ENCODE assay signal across 30 mouse cellular contexts in genomic region chr4:106792276-106792675, GRCm38 (mm10). TPM values are rescaled to one million over a fixed set of nuclear protein-coding genes. Genes with fewer than 3 reads are reported as not detected.
DNase-seq lines count a peak whose midpoint lies in the region; ATAC-seq and TF ChIP-seq lines count a peak whose summit lies in the region.
"Had no signal": no experiment of that assay in that cellular context is flagged by ENCODE, and none has a peak within 500 bp of the region (broad histone marks: within the 10 kb centered on the region; RNA-seq: fewer than 3 reads in every experiment).

No protein-coding gene starts in this region.

- H3K4me2 ChIP-seq in stomach, embryonic 15.5 days = no peak overlapping the region
- no peak overlapping the region for H3K4me2 ChIP-seq in stomach, postnatal 0 days (replicated peaks; ENCODE audit: low read depth)
- no peak overlapping the region for H3K4me2 ChIP-seq in intestine, embryonic 14.5 days (ENCODE audit: low read length)
- H3K4me2 ChIP-seq in liver, embryonic 13.5 days = peak overlapping the region; percentile 59
- H3K4me2 ChIP-seq: embryonic facial prominence, embryonic 13.5 days; heart, embryonic 15.5 days; hindbrain, embryonic 13.5 days; kidney, embryonic 15.5 days; limb, embryonic 12.5 days; lung, embryonic 14.5 days; midbrain, embryonic 13.5 days; neural tube, embryonic 15.5 days had no signal

- no peak for DNase-seq in stomach, postnatal 0 days (ENCODE audit: low spot score)
- no peak for DNase-seq in intestine, embryonic 14.5 days (ENCODE audit: low spot score)
- DNase-seq in liver, embryonic 13.5 days = peak; percentile 68
- DNase-seq in left cerebral cortex, adult 18-20 months (ENCODE audit: low spot score in 2 of 2) = no peak
- DNase-seq in left cerebral cortex, adult 11 months (ENCODE audit: low spot score) = no peak
- no peak for DNase-seq in right cerebral cortex, postnatal 10 days (ENCODE audit: low spot score in 2 of 2)
- DNase-seq: adrenal gland, adult 2 months; cerebellum, adult 11 months; cerebellum, postnatal 10 days; gastrocnemius, adult 2 months; heart, adult 11 months; kidney, postnatal 4 days; layer of hippocampus, adult 9-11 months; lung, embryonic 14.5 days; lung, postnatal 4 days; right cerebral cortex, postnatal 25 days; thymus, postnatal 36 days had no signal

- TF ChIP-seq POLR2A in small intestine, adult 2 months (IDR thresholded peaks at IDR 0.05; ENCODE audit: low read depth, low read length) = no peak

- H3K27ac ChIP-seq in stomach, embryonic 15.5 days = no peak overlapping the region
- no peak overlapping the region for H3K27ac ChIP-seq in stomach, postnatal 0 days (replicated peaks)
- H3K27ac ChIP-seq in intestine, embryonic 14.5 days (ENCODE audit: low read depth) = no peak overlapping the region
- H3K27ac ChIP-seq in liver, embryonic 13.5 days = peak overlapping the region; percentile 76
- peak overlapping the region; percentile 91 for H3K27ac ChIP-seq in small intestine, adult 2 months (ENCODE audit: insufficient read depth, low read depth, low read length)
- H3K27ac ChIP-seq: embryonic facial prominence, embryonic 13.5 days; gastrocnemius, adult 2 months; heart, embryonic 15.5 days; hindbrain, embryonic 13.5 days; kidney, embryonic 15.5 days; limb, embryonic 12.5 days; midbrain, embryonic 13.5 days; neural tube, embryonic 15.5 days had no signal

- no peak overlapping the region for H3K4me3 ChIP-seq in stomach, embryonic 15.5 days (replicated peaks)
- no peak overlapping the region for H3K4me3 ChIP-seq in stomach, postnatal 0 days (ENCODE audit: low read depth, low read length)
- H3K4me3 ChIP-seq in intestine, embryonic 14.5 days (ENCODE audit: low read depth, low read length) = no peak overlapping the region
- 0 out of 2 replicates have a peak overlapping the region, but pooled peaks have one; percentile 10 for H3K4me3 ChIP-seq in liver, embryonic 13.5 days (replicated peaks)
- no peak overlapping the region for H3K4me3 ChIP-seq in small intestine, adult 2 months (ENCODE audit: low read depth, low read length)
- H3K4me3 ChIP-seq: embryonic facial prominence, embryonic 13.5 days; forebrain, embryonic 10.5 days; gastrocnemius, adult 2 months; heart, embryonic 15.5 days; hindbrain, embryonic 13.5 days; kidney, embryonic 15.5 days; limb, embryonic 12.5 days; midbrain, embryonic 13.5 days; myocyte; neural tube, embryonic 15.5 days had no signal

- H3K9me3 ChIP-seq in stomach, embryonic 15.5 days = no peaks in the 10 kb centered on the region
- H3K9me3 ChIP-seq in stomach, postnatal 0 days (ENCODE audit: control insufficient read depth, low read length) = no peaks in the 10 kb centered on the region
- H3K9me3 ChIP-seq in intestine, embryonic 14.5 days (ENCODE audit: control insufficient read depth, low read length) = no peaks in the 10 kb centered on the region
- H3K9me3 ChIP-seq in liver, embryonic 13.5 days (replicated peaks) = no peaks in the 10 kb centered on the region
- H3K9me3 ChIP-seq: embryonic facial prominence, embryonic 13.5 days; forebrain, embryonic 10.5 days; heart, embryonic 15.5 days; hindbrain, embryonic 13.5 days; kidney, embryonic 15.5 days; limb, embryonic 12.5 days; midbrain, embryonic 13.5 days; neural tube, embryonic 15.5 days had no signal

- no peak for TF ChIP-seq EP300 in stomach, postnatal 0 days (optimal IDR thresholded peaks at IDR 0.05)

- H3K27me3 ChIP-seq in stomach, embryonic 15.5 days (replicated peaks) = no peaks in the 10 kb centered on the region
- no peaks in the 10 kb centered on the region for H3K27me3 ChIP-seq in stomach, postnatal 0 days (ENCODE audit: control insufficient read depth, insufficient read depth, low read length)
- H3K27me3 ChIP-seq in intestine, embryonic 14.5 days (replicated peaks; ENCODE audit: control insufficient read depth, insufficient read depth, low read length) = no peaks in the 10 kb centered on the region
- H3K27me3 ChIP-seq in liver, embryonic 13.5 days = no peaks in the 10 kb centered on the region
- H3K27me3 ChIP-seq in small intestine, adult 2 months (ENCODE audit: control insufficient read depth, insufficient read depth, low read length) = no peaks in the 10 kb centered on the region
- H3K27me3 ChIP-seq: embryonic facial prominence, embryonic 13.5 days; heart, embryonic 15.5 days; hindbrain, embryonic 13.5 days; kidney, embryonic 15.5 days; limb, embryonic 12.5 days; midbrain, embryonic 13.5 days; neural tube, embryonic 15.5 days had no signal

- H3K4me1 ChIP-seq in stomach, embryonic 15.5 days = peaks cover 14% of the 10 kb centered on the region
- no peaks in the 10 kb centered on the region for H3K4me1 ChIP-seq in stomach, postnatal 0 days (replicated peaks; ENCODE audit: control insufficient read depth, insufficient read depth)
- peaks cover 8% of the 10 kb centered on the region for H3K4me1 ChIP-seq in intestine, embryonic 14.5 days (replicated peaks; ENCODE audit: control insufficient read depth, insufficient read depth, low read length)
- peaks cover 83% of the 10 kb centered on the region for H3K4me1 ChIP-seq in liver, embryonic 13.5 days (replicated peaks)
- peaks cover 29% of the 10 kb centered on the region for H3K4me1 ChIP-seq in small intestine, adult 2 months (ENCODE audit: control insufficient read depth, insufficient read depth, insufficient read length, low read length)

- H3K9ac ChIP-seq in stomach, embryonic 15.5 days = no peak overlapping the region
- no peak overlapping the region for H3K9ac ChIP-seq in stomach, postnatal 0 days (ENCODE audit: low read length)
- no peak overlapping the region for H3K9ac ChIP-seq in intestine, embryonic 14.5 days (ENCODE audit: low read length)
- peak overlapping the region; percentile 55 for H3K9ac ChIP-seq in liver, embryonic 13.5 days
- H3K9ac ChIP-seq: embryonic facial prominence, embryonic 13.5 days; heart, embryonic 15.5 days; hindbrain, embryonic 13.5 days; kidney, embryonic 15.5 days; limb, embryonic 12.5 days; lung, embryonic 14.5 days; midbrain, embryonic 13.5 days; neural tube, embryonic 15.5 days had no signal

- peak; percentile 83 for ATAC-seq in stomach, embryonic 15.5 days (ENCODE audit: insufficient read depth, low FRiP score, low read depth)
- ATAC-seq in stomach, postnatal 0 days (ENCODE audit: low FRiP score, low TSS enrichment) = no peak
- ATAC-seq in intestine, embryonic 14.5 days (replicated peaks; ENCODE audit: low FRiP score, low TSS enrichment, low read depth) = 0 out of 2 replicates have a peak, but pooled peaks have one; percentile 28
- ATAC-seq in liver, embryonic 13.5 days (ENCODE audit: low read depth) = peak; percentile 97
- ATAC-seq: inflammation-experienced regulatory T-cells, adult 6 months; midbrain, embryonic 13.5 days had no signal

- no peaks in the 10 kb centered on the region for H3K36me3 ChIP-seq in stomach, embryonic 15.5 days
- H3K36me3 ChIP-seq in stomach, postnatal 0 days (ENCODE audit: control insufficient read depth, insufficient read depth, low read length) = no peaks in the 10 kb centered on the region
- H3K36me3 ChIP-seq in intestine, embryonic 14.5 days (ENCODE audit: control insufficient read depth, insufficient read depth, low read length) = no peaks in the 10 kb centered on the region
- H3K36me3 ChIP-seq in liver, embryonic 13.5 days = no peaks in the 10 kb centered on the region
- peaks cover 8% of the 10 kb centered on the region for H3K36me3 ChIP-seq in small intestine, adult 2 months (ENCODE audit: control insufficient read depth, insufficient read depth, low read length)
- H3K36me3 ChIP-seq: embryonic facial prominence, embryonic 13.5 days; forebrain, embryonic 10.5 days; heart, embryonic 15.5 days; hindbrain, embryonic 13.5 days; kidney, embryonic 15.5 days; limb, embryonic 12.5 days; midbrain, embryonic 13.5 days; neural tube, embryonic 15.5 days had no signal

- no peak for TF ChIP-seq CTCF in stomach, postnatal 0 days (IDR thresholded peaks at IDR 0.05; ENCODE audit: low read depth)
- TF ChIP-seq CTCF in small intestine, adult 2 months (IDR thresholded peaks at IDR 0.05; ENCODE audit: extremely low read depth, insufficient read length, insufficient replicate concordance, low read depth, low read length) = no peak

RNA-seq across cellular contexts. Expression of gene Acot11, which starts 12.5 kb away (rescaled TPM):
- 6.2 and 6.9 TPM in 2 replicates for polyA plus RNA-seq in stomach, embryonic 15.5 days (2015; fragmentation: Nextera tagmentation; extraction: Ambion mirVana)
- 2.8 and 3.1 TPM in 2 replicates for polyA plus RNA-seq in stomach, postnatal 0 days (2015; fragmentation: Nextera tagmentation; extraction: Ambion mirVana)
- polyA plus RNA-seq in intestine, embryonic 14.5 days (2014; fragmentation: Nextera tagmentation; extraction: Ambion mirVana) = 5.9 and 7.3 TPM in 2 replicates
- polyA plus RNA-seq in liver, embryonic 13.5 days (2015; fragmentation: Nextera tagmentation; extraction: Ambion mirVana) = 5.0 TPM in 2 replicates
- 24.9 and 32.1 TPM in 2 replicates for polyA plus RNA-seq in small intestine, adult 2 months (2012; rRNA removed)
- total RNA-seq in left cerebral cortex, adult 18-20 months (2021) = 10 to 100 TPM; 35.0 to 57.5 TPM

RNA-seq across cellular contexts. Expression of gene Fam151a, which starts 58.6 kb away (rescaled TPM):
- 7.9 and 8.8 TPM in 2 replicates for polyA plus RNA-seq in stomach, embryonic 15.5 days (2015; fragmentation: Nextera tagmentation; extraction: Ambion mirVana)
- 0.39 and 0.41 TPM in 2 replicates for polyA plus RNA-seq in stomach, postnatal 0 days (2015; fragmentation: Nextera tagmentation; extraction: Ambion mirVana)
- polyA plus RNA-seq in intestine, embryonic 14.5 days (2014; fragmentation: Nextera tagmentation; extraction: Ambion mirVana) = 0.69 and 0.87 TPM in 2 replicates
- 0.09 TPM in 1 of 2 replicates, not detected in the other for polyA plus RNA-seq in liver, embryonic 13.5 days (2015; fragmentation: Nextera tagmentation; extraction: Ambion mirVana)
- 1.4 and 449 TPM in 2 replicates for polyA plus RNA-seq in small intestine, adult 2 months (2012; rRNA removed)
- not detected for total RNA-seq in left cerebral cortex, adult 18-20 months (2021)
- total RNA-seq: gastrocnemius, adult 2 months had no signal
- polyA plus RNA-seq: adrenal gland, adult 2 months; C2C12; embryonic facial prominence, embryonic 13.5 days; hindbrain, embryonic 13.5 days; inflammation-experienced regulatory T-cells, adult 6 months; limb, embryonic 12.5 days; midbrain, embryonic 13.5 days; myocyte; neural tube, embryonic 15.5 days had no signal

Comparison
In these comparisons a context has a peak if more than half of its experiments do, and no peak if none do; other contexts are left out.
1. H3K27ac ChIP-seq: peak in liver, embryonic 13.5 days (single experiment) and small intestine, adult 2 months (single experiment); none in stomach, embryonic 15.5 days (single experiment), stomach, postnatal 0 days (single experiment) and intestine, embryonic 14.5 days (single experiment).